Mouse (Mus musculus): ENCODE data around the gene Tnk1.

DNA sequence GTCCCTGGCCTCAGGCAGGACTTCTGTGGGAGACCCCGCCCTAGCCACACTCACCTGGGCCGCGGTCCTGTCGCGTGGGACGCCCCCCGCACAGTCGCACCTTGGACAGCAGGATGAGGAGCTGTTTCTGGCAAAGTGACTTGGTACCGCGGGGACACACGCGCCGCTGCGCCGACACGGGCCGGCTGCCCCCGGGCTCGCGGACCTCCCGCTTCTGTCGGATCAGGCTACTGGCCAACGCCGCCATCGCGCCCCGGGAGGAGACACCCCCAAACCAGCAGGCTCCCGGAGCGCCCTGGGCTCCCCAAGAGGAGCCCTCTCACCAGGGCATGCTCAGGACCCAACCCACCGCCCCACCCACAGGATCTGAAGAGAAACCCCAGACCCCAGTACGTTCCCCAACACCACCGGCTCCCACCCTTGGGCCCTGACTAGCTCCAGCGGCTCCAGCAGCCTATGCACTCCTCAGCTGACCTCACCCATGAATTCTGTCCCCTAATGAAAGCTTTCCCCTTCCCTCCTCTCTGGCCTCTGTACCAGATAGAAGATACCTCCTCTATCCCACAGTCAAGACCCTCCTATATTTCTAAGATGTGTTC is 57.1 kb downstream of the Tnk1 start, which contains the start of gene Fgf11:
- TF ChIP-seq POLR2A (IDR thresholded peaks at IDR 0.05; ENCODE audit: low read depth, low read length) (no peak), CTCF (IDR thresholded peaks at IDR 0.05; ENCODE audit: extremely low read depth, insufficient read depth, insufficient read length, insufficient replicate concordance) (no peak)
